Mouse (Mus musculus): ENCODE measurements around the gene Zswim5. TPM values are rescaled to one million over a fixed set of nuclear protein-coding genes. Genes with fewer than 3 reads are reported as not detected.
A peak's percentile ranks its signal among the peaks of the same experiment; 100 is the strongest.

The Zswim5 gene
- total RNA-seq, 2 experiments from 2014 or later = 7.6 to 8.4 TPM

DNA sequence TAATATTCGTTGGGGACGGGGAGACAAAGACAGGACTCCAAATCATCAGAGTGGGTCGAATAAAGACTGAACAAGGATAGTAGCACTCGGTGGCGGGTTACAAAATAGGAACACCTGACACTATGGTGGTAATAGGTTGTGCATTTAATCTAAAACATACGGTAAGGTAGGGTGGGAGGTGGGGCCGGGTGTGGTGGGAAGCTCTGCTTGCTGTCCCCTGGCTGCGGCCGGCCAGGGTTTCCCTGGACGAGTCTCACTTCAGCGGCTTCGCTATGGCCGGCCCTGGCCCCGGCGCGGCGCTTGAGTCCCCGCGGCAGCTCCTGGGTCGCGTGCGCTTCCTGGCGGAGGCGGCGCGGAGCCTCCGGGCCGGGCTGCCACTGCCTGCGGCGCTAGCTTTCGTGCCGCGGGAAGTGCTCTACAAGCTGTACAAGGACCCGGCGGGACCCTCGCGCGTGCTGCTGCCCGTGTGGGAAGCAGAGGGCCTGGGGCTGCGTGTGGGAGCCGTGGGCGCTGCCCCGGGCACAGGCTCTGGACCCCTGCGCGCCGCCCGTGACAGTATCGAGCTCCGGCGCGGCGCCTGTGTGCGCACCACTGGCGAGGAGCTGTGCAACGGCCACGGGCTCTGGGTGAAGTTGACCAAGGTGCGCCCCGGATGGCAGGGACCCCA is 118.1 kb downstream of the Zswim5 start, which contains the start of gene Hectd3:
Gene Hectd3, plus strand, starts transcription at position 187 of the 667 bp plus-strand sequence.
- DNase-seq (ENCODE audit: extremely low spot score in 1 of 2, low spot score in 2 of 2) = peak in 1 of 2 experiments; percentile 71
- intact Hi-C loops (cut with DNase I) = loop anchor here (10.0 kb wide), 1 partner anchor 280 kb away; no protein-coding TSS in a partner anchor

DNA sequence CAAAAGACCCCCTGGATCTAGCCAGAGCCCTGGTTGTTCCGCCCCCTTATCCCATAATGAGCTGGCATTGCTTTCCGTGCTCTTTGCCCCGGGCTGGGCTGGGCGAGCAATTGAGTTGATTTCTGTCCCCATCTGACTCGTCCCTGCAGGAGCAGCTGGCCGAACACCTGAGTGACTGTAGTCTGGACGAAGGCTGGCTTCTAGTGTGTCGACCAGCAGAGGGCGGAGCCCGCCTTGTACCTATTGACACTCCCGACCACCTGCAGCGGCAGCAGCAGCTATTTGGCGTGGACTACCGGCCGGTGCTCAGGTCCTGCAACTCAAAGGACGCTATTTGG is 118.6 kb downstream of the Zswim5 start:
- intact Hi-C loops (cut with DNase I) = loop anchor here (10.0 kb wide), 1 partner anchor 281 kb away; no protein-coding TSS in a partner anchor
- peak in 1 of 2 experiments; percentile 69 for DNase-seq (ENCODE audit: extremely low spot score in 1 of 2, low spot score in 2 of 2)

DNA sequence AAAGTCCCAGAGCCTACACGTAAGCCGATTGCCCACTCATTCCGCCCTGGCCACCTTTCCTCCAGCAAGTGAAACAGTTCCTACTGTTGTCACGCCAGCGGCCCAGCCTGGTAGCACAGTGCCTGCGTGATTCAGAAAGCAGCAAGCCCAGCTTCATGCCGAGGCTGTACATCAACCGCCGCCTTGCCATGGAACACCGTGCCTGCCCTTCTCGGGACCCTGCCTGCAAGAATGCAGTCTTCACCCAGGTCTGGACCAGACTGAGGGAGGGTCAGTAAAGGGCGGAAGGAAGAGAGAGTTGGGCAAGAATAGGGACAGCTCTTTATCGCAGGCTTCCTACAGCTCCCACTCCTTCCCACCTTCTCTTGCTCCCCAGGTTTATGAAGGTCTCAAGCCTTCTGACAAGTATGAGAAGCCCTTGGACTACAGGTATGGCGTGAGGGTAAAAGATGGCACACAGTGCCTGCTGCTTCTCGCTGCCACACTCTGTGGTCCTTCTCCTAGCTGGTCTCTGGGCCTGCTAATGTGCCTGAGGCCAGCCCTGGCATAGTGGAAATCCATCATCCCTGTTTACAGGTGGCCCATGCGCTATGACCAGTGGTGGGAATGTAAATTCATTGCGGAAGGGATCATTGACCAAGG is 122.5 kb downstream of the Zswim5 start:
- no peak for DNase-seq (ENCODE audit: extremely low spot score in 1 of 2, low spot score in 2 of 2)
- intact Hi-C loops (cut with DNase I) = loop anchor here (5.0 to 10.0 kb wide), 2 partner anchors 148 to 285 kb away; no protein-coding TSS in a partner anchor

DNA sequence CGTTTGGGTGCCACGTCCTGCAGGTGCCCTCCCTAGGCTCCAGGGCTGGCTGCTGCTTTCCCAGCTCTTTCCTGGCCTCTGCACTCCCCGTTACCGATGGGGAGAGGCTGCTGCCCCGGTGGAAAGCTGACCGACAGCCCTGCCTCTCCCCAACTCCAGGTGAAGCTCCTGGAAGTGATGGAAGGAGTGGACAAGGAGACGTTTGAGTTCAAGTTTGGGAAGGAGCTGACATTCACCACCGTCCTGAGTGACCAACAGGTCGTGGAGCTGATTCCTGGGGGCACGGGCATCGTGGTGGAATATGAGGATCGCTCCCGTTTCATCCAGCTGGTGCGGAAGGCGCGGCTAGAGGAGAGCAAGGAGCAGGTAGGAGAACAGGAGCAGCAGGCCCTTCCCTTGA is 124.8 kb downstream of the Zswim5 start:
- no peak for DNase-seq (ENCODE audit: extremely low spot score in 1 of 2, low spot score in 2 of 2)
- intact Hi-C loops (cut with DNase I) = loop anchor here (5.0 kb wide), 1 partner anchor 145 kb away; no protein-coding TSS in a partner anchor

DNA sequence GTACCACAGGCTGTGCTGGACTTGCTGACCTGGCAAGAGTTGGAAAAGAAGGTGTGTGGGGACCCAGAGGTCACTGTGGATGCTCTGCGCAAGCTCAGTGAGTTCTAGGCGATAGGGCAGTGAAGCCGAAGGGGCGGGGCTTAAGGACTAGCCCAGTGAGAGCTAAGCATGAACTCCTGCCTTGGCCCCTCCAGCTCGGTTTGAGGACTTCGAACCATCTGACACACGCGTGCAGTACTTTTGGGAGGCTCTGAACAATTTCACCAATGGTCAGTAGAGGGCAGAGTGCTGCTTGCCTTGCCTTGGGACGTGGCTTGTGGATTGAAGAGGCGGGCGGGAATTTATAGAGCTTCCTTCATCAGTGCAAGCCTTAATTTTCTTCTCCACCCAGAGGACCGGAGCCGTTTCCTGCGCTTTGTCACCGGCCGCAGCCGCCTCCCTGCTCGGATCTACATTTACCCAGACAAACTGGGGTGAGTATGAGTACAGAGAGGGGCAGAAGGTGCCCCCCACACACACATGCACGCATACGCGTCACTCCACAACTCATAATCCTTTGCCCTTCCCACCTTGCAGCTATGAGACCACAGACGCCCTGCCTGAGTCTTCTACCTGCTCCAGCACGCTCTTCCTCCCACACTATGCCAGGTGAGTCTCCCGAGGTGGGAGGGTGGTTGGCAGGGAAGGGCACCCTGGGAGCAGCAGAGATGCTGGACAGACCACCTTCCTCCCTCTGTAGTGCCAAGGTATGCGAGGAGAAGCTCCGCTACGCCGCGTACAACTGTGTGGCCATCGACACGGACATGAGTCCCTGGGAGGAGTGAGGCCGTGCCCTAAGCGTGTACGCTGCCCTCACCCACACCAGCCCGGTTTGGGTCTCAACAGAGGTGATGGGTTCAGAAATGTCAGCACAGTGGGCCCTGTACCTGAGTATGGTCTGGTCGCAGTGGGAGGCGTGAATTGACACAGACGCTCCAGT is 125.7 kb downstream of the Zswim5 start:
- intact Hi-C loops (cut with DNase I) = loop anchor here (5.0 kb wide), 1 partner anchor 144 kb away; no protein-coding TSS in a partner anchor
- DNase-seq (ENCODE audit: extremely low spot score in 1 of 2, low spot score in 2 of 2) = peak; percentile 61 to 71

DNA sequence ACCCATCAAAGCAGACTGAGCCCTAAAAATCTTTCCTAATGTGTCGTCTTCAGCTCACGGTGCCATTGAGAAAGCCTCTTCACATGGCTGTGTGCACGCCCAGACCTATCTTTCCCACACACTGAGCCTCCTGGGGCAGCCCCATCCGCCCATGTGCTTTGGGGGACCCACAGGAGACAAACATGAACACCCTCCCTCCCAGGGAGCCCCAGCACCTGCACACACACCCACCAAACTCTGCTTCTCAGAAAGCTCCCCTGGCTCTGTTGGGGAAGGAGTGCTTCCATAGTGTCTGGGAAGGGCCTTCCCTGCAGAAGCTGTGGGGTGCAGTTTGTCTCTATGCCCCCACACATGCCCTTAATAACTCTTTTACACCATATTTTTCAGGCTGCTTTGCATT is 127.5 kb downstream of the Zswim5 start:
- intact Hi-C loops (cut with DNase I) = loop anchor here (5.0 kb wide), 1 partner anchor 143 kb away; no protein-coding TSS in a partner anchor
- DNase-seq (ENCODE audit: extremely low spot score in 1 of 2, low spot score in 2 of 2) = no peak

DNA sequence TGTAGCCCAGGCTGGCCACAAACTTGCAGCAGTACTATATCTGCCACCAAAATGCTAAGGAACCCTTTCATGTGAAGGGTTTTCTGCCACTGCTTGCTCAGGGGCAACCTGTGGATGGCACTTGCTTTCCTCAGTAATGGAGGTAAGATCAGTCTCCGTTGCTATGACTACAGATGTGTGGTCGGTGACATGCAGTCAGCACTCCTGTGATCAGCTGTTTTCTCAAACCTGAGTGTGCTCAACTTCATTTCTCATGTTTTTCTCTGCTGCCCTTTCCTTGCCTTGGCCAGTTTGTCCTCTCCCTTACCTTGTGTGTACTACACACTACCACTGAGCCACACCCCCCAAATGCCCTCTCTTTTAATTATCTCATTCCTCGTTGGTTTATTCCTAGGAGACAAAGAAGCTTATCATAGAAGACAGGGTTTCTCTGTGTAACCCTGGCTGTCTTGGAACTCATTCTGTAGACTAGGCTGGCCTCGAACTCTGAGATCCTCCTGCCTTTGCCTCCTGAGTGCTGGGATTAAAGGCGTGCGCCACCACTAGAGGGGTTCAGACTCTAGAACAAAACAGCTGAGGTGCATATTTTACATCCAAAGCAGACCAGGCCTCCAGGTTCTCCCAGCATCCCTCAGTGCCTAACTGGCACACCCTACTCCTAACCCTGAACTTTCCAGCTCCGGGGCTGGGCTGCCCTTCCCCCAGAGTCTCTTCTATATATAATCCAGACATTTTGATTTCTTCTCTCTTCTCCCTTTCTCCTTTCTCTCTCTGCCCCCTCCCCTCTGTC is 128.6 kb downstream of the Zswim5 start:
- no peak for DNase-seq (ENCODE audit: extremely low spot score in 1 of 2, low spot score in 2 of 2)
- intact Hi-C loops (cut with DNase I) = no loop called here

DNA sequence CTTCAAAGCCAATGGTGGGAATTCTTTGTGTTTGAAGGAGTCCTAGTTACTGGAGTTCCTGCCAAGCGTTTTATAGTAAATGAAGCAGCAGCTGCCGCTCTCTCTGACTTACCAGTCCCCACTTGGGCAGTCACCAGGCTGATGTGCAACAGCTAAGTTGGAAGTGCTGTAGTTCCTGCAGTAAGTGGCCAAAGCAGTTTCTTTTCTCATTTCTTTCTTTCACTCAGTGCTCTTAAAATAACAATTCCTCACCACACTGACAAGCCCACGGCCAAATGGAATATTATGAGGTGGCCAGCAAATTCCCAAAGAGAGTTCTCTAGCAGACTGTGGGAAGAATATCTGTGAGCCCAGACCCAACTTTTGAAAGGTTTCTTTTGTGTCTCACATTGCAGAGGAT is 129.9 kb downstream of the Zswim5 start:
- DNase-seq (ENCODE audit: extremely low spot score in 1 of 2, low spot score in 2 of 2) = no peak
- intact Hi-C loops (cut with DNase I) = no loop called here

DNA sequence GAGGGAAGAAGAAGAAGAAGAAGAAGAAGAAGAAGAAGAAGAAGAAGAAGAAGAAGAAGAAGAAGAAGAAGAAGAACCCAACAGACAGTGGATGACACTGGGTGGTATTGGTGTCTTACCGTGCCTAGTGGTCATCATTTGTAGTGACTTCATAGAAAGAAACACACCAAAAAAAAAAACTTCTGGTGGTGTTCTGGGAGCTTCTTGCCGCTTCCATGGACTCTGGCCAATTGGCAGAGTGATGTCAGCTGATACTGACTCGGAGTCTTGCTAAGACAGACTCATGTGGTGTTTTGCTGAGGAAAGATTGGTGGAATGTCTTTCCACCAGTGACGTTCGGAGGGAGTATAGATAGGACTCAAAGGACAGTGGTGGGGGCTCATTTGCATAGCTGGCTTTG is 133.1 kb downstream of the Zswim5 start:
- intact Hi-C loops (cut with DNase I) = no loop called here
- no peak for DNase-seq (ENCODE audit: extremely low spot score in 1 of 2, low spot score in 2 of 2)

DNA sequence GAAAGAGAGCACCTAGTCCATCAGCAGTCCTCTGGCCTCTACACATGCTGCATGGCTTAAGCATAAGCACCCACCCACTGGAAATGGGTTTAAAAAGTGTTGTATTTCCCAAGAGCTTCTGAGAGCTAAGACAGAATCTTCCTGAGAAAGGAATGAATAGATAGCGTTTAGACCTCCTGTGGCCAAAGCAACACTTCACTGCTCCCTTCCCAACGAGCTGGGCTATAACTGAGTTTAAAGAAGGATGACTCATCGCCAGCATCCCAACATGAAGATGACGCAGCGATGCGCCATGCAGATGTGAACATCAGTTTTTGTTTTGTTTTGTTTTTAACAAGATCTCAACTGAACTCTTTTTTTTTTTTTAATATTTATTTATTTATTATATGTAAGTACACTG is 136.4 kb downstream of the Zswim5 start:
- no peak for DNase-seq (ENCODE audit: extremely low spot score in 1 of 2, low spot score in 2 of 2)
- intact Hi-C loops (cut with DNase I) = no loop called here

DNA sequence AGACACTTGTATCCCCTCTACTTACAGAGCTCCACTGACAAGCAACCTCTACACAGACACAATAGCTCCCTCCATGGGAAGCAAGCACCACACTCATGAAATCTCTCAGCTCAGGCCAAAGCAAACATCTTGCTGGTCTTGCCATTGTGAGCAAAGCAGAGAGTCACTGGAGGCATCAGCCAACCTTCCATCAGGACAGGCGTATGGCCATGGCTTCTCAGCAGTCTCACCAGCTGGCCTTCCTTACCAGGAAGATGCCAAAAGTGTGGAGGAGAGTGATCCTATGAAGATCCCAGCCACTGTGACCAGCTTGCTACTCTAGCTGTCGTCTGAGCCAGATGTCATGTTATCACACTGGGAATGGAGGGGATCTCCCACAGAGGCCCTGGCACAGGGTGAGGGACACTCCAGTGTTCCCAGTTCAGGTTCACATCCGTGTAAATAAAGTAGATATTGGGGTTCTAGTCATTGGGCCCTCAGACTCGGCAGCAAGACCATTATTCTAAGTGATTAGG is 137.8 kb downstream of the Zswim5 start:
- DNase-seq (ENCODE audit: extremely low spot score in 1 of 2, low spot score in 2 of 2) = no peak
- intact Hi-C loops (cut with DNase I) = no loop called here

DNA sequence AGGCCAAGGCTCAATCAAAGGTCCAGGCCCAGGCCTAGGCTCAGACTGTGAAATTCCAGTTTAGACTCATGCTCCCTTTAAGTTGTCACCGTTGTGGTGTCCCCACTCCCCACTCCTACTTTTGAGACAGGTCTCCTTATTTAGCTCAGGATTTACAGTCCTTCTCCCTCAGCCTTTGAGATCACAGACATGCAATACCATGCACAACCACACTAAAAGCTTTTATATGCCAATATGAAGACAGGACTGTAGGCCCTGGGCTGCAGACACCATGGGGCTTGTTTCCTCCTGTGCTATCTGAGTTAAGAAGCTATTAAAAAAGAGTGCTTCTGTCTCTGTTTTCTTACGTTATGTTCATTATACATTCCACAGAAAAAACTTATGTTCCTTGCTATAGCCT is 140.6 kb downstream of the Zswim5 start:
- DNase-seq (ENCODE audit: extremely low spot score in 1 of 2, low spot score in 2 of 2) = no peak
- intact Hi-C loops (cut with DNase I) = no loop called here

DNA sequence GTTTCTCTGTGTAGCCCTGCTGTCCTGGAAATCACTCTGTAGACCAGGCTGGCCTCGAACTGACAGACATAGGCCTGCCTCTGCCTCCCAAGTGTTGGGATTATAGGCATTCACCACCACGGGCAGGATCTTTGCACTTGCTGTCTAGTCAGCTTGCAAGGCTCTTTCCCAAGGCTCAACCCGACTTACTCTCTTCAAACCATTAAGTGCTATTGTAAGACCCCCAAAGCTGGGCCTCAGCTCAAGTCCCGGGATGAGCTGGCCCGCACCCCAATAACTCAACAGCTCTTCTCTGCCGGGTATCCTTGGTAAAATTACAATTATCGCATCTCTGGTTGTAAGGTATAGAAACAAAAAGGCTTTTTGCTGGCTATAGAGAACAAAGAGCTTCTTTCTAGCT is 141.2 kb downstream of the Zswim5 start:
- intact Hi-C loops (cut with DNase I) = no loop called here
- no peak for DNase-seq (ENCODE audit: extremely low spot score in 1 of 2, low spot score in 2 of 2)

DNA sequence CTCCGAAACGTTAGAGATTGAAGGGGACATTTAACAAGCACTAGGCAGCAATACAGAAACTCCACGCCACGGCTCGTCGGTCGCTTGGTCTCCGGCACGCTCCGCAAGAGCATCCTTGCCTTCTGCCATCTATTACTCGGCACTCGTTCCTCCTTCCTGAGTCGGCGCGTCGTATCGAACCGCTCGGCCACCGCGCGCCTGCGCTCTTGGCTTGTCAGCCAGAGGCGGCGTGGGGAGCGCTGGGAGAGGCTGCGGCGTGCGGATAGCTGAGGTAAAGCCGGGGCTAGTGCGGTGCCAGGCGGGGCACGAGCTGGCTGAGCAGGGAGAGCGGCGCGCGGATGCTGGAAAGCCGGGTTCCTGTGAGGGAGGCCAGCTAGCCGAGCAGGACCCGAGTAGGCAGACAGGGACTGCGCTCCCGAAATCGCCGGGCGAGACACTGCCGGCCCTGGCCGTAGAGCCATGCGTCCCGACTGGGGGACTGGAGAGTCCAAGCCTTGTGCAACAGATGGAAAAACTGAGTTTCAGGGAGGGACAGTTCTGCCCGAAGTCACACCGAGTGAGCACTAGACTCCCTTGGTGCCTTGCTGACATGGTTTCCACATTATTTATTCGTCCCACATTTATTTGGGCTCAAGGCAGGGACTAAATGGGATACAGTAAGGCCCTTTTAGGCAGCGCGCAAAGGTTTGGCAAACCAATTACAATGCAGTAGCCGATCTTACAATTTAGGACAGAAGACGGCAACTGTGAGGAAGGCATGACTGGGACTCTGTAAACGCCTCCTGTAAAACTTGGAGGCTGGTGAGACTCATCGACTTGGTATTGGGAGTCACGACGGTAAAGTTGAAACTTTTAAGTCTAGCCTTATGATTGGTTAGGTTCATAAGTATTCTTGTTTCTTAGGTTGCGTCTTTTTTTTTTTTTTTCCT is 142.3 kb downstream of the Zswim5 start, which contains the start of gene Eif2b3:
Gene Eif2b3, plus strand, starts transcription at position 197 of the 929 bp plus-strand sequence.
- intact Hi-C loops (cut with DNase I) = no loop called here
- DNase-seq (ENCODE audit: extremely low spot score in 1 of 2, low spot score in 2 of 2) = peak; percentile 84 to 93

DNA sequence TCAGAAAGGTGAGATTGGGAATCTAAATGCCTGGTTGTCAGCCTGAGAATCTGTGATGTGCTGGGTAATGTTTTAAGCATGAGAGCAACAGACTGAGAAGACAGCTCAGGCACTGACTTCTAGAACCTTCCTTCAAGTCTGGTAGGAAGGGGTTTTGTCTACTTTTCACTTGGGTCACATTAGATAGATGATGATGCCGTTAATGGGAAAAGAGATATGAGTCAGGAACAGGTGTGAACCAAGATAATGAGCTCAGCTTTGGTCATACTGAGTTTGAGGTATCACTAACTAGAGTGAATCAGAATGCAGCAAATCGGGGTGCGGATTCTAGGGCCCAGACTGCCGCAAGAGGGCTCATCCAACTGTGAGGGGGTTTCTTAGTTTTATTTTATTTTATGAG is 146.3 kb downstream of the Zswim5 start:
- intact Hi-C loops (cut with DNase I) = no loop called here
- no peak for DNase-seq (ENCODE audit: extremely low spot score in 1 of 2, low spot score in 2 of 2)

DNA sequence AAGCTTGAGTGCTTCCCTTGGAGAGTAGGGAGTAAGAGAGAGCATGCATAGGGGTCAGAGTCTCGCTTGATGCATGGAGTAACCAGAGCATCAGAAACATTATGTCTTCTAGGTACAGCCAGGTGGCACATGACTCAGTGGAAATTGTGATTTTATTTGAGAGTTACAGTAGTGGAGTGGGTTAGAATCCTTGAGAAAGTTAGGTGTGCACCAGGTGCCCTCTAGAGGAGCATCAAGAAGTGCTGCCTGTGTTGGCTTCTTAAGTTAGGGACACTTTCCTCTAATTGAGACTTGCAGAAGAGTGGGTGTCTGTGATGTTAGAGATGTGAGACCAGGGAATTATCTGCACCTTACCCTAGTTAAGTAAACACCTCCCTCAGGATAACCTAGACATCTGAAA is 153.9 kb downstream of the Zswim5 start:
- DNase-seq (ENCODE audit: extremely low spot score in 1 of 2, low spot score in 2 of 2) = no peak
- intact Hi-C loops (cut with DNase I) = no loop called here
